Mouse (Mus musculus): ENCODE measurements around the gene Lbhd1. TPM values are rescaled to one million over a fixed set of nuclear protein-coding genes. Genes with fewer than 3 reads are reported as not detected.
A peak's percentile ranks its signal among the peaks of the same experiment; 100 is the strongest.

Gene Lbhd1
- polyA plus RNA-seq, 2 experiments, result 6.0 to 70.0 TPM

GRCm38 (mm10) chr19:8941136-8941514 is 57.6 kb downstream of the Lbhd1 start:
- Histone ChIP-seq H3K27ac (replicated peaks; ENCODE audit: low read depth, low read length) (peak overlapping the region; percentile 94), H3K4me1 (ENCODE audit: control insufficient read depth, insufficient read depth, low read length) (peaks cover 21% of the 10 kb centered on the region), H3K9ac (ENCODE audit: low read depth, low read length, severe bottlenecking) (peak overlapping the region; percentile 97), H3K27me3 (ENCODE audit: control insufficient read depth, insufficient read depth, low read length) (no peaks in the 10 kb centered on the region), H3K4me3 (replicated peaks; ENCODE audit: low read length) (peak overlapping the region; percentile 91), H3K36me3 (ENCODE audit: control insufficient read depth, insufficient read depth, low read length) (peaks cover 63% of the 10 kb centered on the region), H3K4me2 (replicated peaks; ENCODE audit: low read depth, low read length, severe bottlenecking) (peak overlapping the region; percentile 61), H3K9me3 (ENCODE audit: control insufficient read depth, low read length) (no peaks in the 10 kb centered on the region)
- DNase-seq (ENCODE audit: low spot score) (no peak), ATAC-seq (ENCODE audit: low FRiP score, low read depth) (no peak)
- no peak for TF ChIP-seq POLR2A (IDR thresholded peaks at IDR 0.05; ENCODE audit: borderline replicate concordance, extremely low read depth, insufficient read depth, insufficient read length)
- 32% methylated on average over 10 of the region's 10 CpGs for WGBS

DNA sequence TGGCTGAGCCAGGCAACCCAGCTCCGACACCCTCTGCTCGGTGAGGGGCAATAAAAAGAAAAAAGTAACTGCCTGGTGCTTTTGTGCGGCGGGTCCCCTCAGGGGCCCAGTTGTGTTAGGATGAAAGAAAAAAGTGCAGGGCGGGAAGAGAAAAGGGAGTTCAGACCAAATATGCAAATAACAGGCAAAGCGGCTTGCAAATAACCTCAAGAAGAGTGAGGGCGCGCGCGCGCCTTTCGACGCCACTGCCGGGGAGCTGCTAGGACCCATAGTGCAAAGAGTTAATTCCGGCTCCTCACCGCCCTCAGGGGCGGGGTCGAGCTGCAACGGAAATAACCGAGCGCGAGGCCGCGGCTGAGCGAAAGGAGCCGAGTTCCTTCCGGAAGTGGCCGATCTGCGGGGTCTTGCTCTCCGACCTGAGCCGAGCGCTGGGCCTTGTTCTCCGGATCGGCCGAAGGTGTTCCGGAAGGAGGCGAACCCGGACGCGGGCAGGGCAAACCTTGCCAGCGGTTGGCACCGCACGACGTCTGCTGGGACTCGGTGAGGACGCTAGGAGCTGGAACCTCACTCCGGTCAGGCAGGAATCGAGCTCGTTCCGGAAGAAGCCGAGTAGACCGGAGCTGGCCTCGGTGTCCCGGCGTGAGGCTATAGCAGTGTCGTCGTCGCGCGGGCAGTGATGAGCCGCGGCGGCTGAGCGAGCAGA is 58.1 kb downstream of the Lbhd1 start, which contains the start of gene Mta2:
Gene Mta2 (plus strand): TSS at position 361 of the 703 bp plus-strand sequence.
- peak; percentile 81; the same call in 1 of the 2 replicates for TF ChIP-seq POLR2A (IDR thresholded peaks at IDR 0.05; ENCODE audit: borderline replicate concordance, extremely low read depth, insufficient read depth, insufficient read length)

More for the DNA sequence above, 58.1 kb downstream of the Lbhd1 start, which contains the start of gene Mta2:
- Histone ChIP-seq H3K27me3 (ENCODE audit: control insufficient read depth, insufficient read depth, low read length) (no peaks in the 10 kb centered on the region), H3K4me1 (ENCODE audit: control insufficient read depth, insufficient read depth, low read length) (peaks cover 21% of the 10 kb centered on the region), H3K4me2 (replicated peaks; ENCODE audit: low read depth, low read length, severe bottlenecking) (peak within 1 kb of the TSS; percentile 61), H3K36me3 (ENCODE audit: control insufficient read depth, insufficient read depth, low read length) (peaks cover 62% of the 10 kb centered on the region), H3K27ac (replicated peaks; ENCODE audit: low read depth, low read length) (peak within 1 kb of the TSS; percentile 94), H3K9me3 (ENCODE audit: control insufficient read depth, low read length) (no peaks in the 10 kb centered on the region), H3K9ac (ENCODE audit: low read depth, low read length, severe bottlenecking) (peak within 1 kb of the TSS; percentile 97), H3K4me3 (replicated peaks; ENCODE audit: low read length) (peak within 1 kb of the TSS; percentile 91)
- 2% methylated on average over 64 of the region's 64 CpGs for WGBS
- ATAC-seq (ENCODE audit: low FRiP score, low read depth), result peak; percentile 93
- DNase-seq (ENCODE audit: low spot score), result peak; percentile 97

Small RNA genes within 50 kb of the gene (microRNA-seq; reads per million reads assigned to microRNA genes)
- not detected for gene Mir5136

Other genes starting within 250 kb of the Lbhd1 start
Only the 30 nearest of the 32 such genes appear.
- gene Slc3a2, start 160.4 kb upstream of the Lbhd1 start, polyA plus RNA-seq (2012; rRNA removed), result 111 and 123 TPM in 2 replicates
- 101 and 109 TPM in 2 replicates for gene Slc3a2, start 160.4 kb upstream of the Lbhd1 start, polyA plus RNA-seq (2014; fragmentation: Nextera tagmentation; extraction: Ambion mirVana)
- gene Wdr74, start 147.9 kb upstream of the Lbhd1 start, polyA plus RNA-seq (2012; rRNA removed), result 66.4 and 66.6 TPM in 2 replicates
- gene Wdr74, start 147.9 kb upstream of the Lbhd1 start, polyA plus RNA-seq (2014; fragmentation: Nextera tagmentation; extraction: Ambion mirVana), result 85.5 and 87.2 TPM in 2 replicates
- 1.6 and 3.2 TPM in 2 replicates for gene 1700092M07Rik, start 143.0 kb upstream of the Lbhd1 start, polyA plus RNA-seq (2012; rRNA removed)
- gene 1700092M07Rik, start 143.0 kb upstream of the Lbhd1 start, polyA plus RNA-seq (2014; fragmentation: Nextera tagmentation; extraction: Ambion mirVana), result 1.6 and 2.1 TPM in 2 replicates
- 188 and 197 TPM in 2 replicates for gene Stx5a, start 142.3 kb upstream of the Lbhd1 start, polyA plus RNA-seq (2012; rRNA removed)
- gene Stx5a, start 142.3 kb upstream of the Lbhd1 start, polyA plus RNA-seq (2014; fragmentation: Nextera tagmentation; extraction: Ambion mirVana), result 161 and 174 TPM in 2 replicates
- gene Nxf1, start 126.7 kb upstream of the Lbhd1 start, polyA plus RNA-seq (2012; rRNA removed), result 263 and 265 TPM in 2 replicates
- gene Nxf1, start 126.7 kb upstream of the Lbhd1 start, polyA plus RNA-seq (2014; fragmentation: Nextera tagmentation; extraction: Ambion mirVana), result 168 and 187 TPM in 2 replicates
- 192 and 275 TPM in 2 replicates for gene Tmem223, start 112.7 kb upstream of the Lbhd1 start, polyA plus RNA-seq (2012; rRNA removed)
- 177 and 220 TPM in 2 replicates for gene Tmem223, start 112.7 kb upstream of the Lbhd1 start, polyA plus RNA-seq (2014; fragmentation: Nextera tagmentation; extraction: Ambion mirVana)
- gene Tmem179b, start 109.3 kb upstream of the Lbhd1 start, polyA plus RNA-seq (2012; rRNA removed), result 63.5 and 97.1 TPM in 2 replicates
- 83.6 and 84.2 TPM in 2 replicates for gene Tmem179b, start 109.3 kb upstream of the Lbhd1 start, polyA plus RNA-seq (2014; fragmentation: Nextera tagmentation; extraction: Ambion mirVana)
- 22.4 and 29.1 TPM in 2 replicates for gene Taf6l, start 97.3 kb upstream of the Lbhd1 start, polyA plus RNA-seq (2012; rRNA removed)
- gene Taf6l, start 97.3 kb upstream of the Lbhd1 start, polyA plus RNA-seq (2014; fragmentation: Nextera tagmentation; extraction: Ambion mirVana), result 21.3 and 21.8 TPM in 2 replicates
- 135 and 140 TPM in 2 replicates for gene Polr2g, start 85.2 kb upstream of the Lbhd1 start, polyA plus RNA-seq (2012; rRNA removed)
- gene Polr2g, start 85.2 kb upstream of the Lbhd1 start, polyA plus RNA-seq (2014; fragmentation: Nextera tagmentation; extraction: Ambion mirVana), result 153 and 165 TPM in 2 replicates
- gene Zbtb3, start 81.2 kb upstream of the Lbhd1 start, polyA plus RNA-seq (2012; rRNA removed), result 3.5 and 3.9 TPM in 2 replicates
- 5.3 and 5.6 TPM in 2 replicates for gene Zbtb3, start 81.2 kb upstream of the Lbhd1 start, polyA plus RNA-seq (2014; fragmentation: Nextera tagmentation; extraction: Ambion mirVana)
- 48.3 and 54.3 TPM in 2 replicates for gene Ttc9c, start 64.4 kb upstream of the Lbhd1 start, polyA plus RNA-seq (2012; rRNA removed)
- gene Ttc9c, start 64.4 kb upstream of the Lbhd1 start, polyA plus RNA-seq (2014; fragmentation: Nextera tagmentation; extraction: Ambion mirVana), result 41.8 and 48.5 TPM in 2 replicates
- 59.4 and 88.6 TPM in 2 replicates for gene Hnrnpul2, start 63.7 kb upstream of the Lbhd1 start, polyA plus RNA-seq (2012; rRNA removed)
- 9.5 and 9.6 TPM in 2 replicates for gene Hnrnpul2, start 63.7 kb upstream of the Lbhd1 start, polyA plus RNA-seq (2014; fragmentation: Nextera tagmentation; extraction: Ambion mirVana)
- 0.51 and 3.0 TPM in 2 replicates for gene AC129217.1, start 54.0 kb upstream of the Lbhd1 start, polyA plus RNA-seq (2012; rRNA removed)
- gene AC129217.1, start 54.0 kb upstream of the Lbhd1 start, polyA plus RNA-seq (2014; fragmentation: Nextera tagmentation; extraction: Ambion mirVana), result not detected in 2 replicates
- gene Bscl2, start 46.3 kb upstream of the Lbhd1 start, polyA plus RNA-seq (2012; rRNA removed), result 48.2 and 63.5 TPM in 2 replicates
- 50.2 and 51.3 TPM in 2 replicates for gene Bscl2, start 46.3 kb upstream of the Lbhd1 start, polyA plus RNA-seq (2014; fragmentation: Nextera tagmentation; extraction: Ambion mirVana)
- gene Gng3, start 44.5 kb upstream of the Lbhd1 start, polyA plus RNA-seq (2012; rRNA removed), result 2.2 and 2.5 TPM in 2 replicates
- gene Gng3, start 44.5 kb upstream of the Lbhd1 start, polyA plus RNA-seq (2014; fragmentation: Nextera tagmentation; extraction: Ambion mirVana), result 4.2 and 5.0 TPM in 2 replicates
- 1.9 and 2.1 TPM in 2 replicates for gene Lrrn4cl, start 33.0 kb upstream of the Lbhd1 start, polyA plus RNA-seq (2012; rRNA removed)
- gene Lrrn4cl, start 33.0 kb upstream of the Lbhd1 start, polyA plus RNA-seq (2014; fragmentation: Nextera tagmentation; extraction: Ambion mirVana), result 0.70 and 1.6 TPM in 2 replicates
- 84.2 and 127 TPM in 2 replicates for gene Ubxn1, start 12.2 kb upstream of the Lbhd1 start, polyA plus RNA-seq (2012; rRNA removed)
- 154 and 166 TPM in 2 replicates for gene Ubxn1, start 12.2 kb upstream of the Lbhd1 start, polyA plus RNA-seq (2014; fragmentation: Nextera tagmentation; extraction: Ambion mirVana)
- gene Uqcc3, start 2.8 kb upstream of the Lbhd1 start, polyA plus RNA-seq (2012; rRNA removed), result 33.9 and 51.3 TPM in 2 replicates
- 65.9 and 70.1 TPM in 2 replicates for gene Uqcc3, start 2.8 kb upstream of the Lbhd1 start, polyA plus RNA-seq (2014; fragmentation: Nextera tagmentation; extraction: Ambion mirVana)
- gene Gm49403, start 198 bp downstream of the Lbhd1 start, polyA plus RNA-seq (2012; rRNA removed), result not detected in 2 replicates
- not detected in 2 replicates for gene Gm49403, start 198 bp downstream of the Lbhd1 start, polyA plus RNA-seq (2014; fragmentation: Nextera tagmentation; extraction: Ambion mirVana)
- 50.1 and 92.1 TPM in 2 replicates for gene 1810009A15Rik, start 5.1 kb downstream of the Lbhd1 start, polyA plus RNA-seq (2012; rRNA removed)
- gene 1810009A15Rik, start 5.1 kb downstream of the Lbhd1 start, polyA plus RNA-seq (2014; fragmentation: Nextera tagmentation; extraction: Ambion mirVana), result 80.2 and 87.6 TPM in 2 replicates
- 0.38 TPM in 1 of 2 replicates, not detected in the other for gene Gm49416, start 5.2 kb downstream of the Lbhd1 start, polyA plus RNA-seq (2012; rRNA removed)
- 0.50 TPM in 1 of 2 replicates, not detected in the other for gene Gm49416, start 5.2 kb downstream of the Lbhd1 start, polyA plus RNA-seq (2014; fragmentation: Nextera tagmentation; extraction: Ambion mirVana)
- 34.5 and 46.5 TPM in 2 replicates for gene Ints5, start 9.3 kb downstream of the Lbhd1 start, polyA plus RNA-seq (2012; rRNA removed)
- gene Ints5, start 9.3 kb downstream of the Lbhd1 start, polyA plus RNA-seq (2014; fragmentation: Nextera tagmentation; extraction: Ambion mirVana), result 33.4 and 36.6 TPM in 2 replicates
- gene Ganab, start 14.3 kb downstream of the Lbhd1 start, polyA plus RNA-seq (2012; rRNA removed), result 212 and 265 TPM in 2 replicates
- gene Ganab, start 14.3 kb downstream of the Lbhd1 start, polyA plus RNA-seq (2014; fragmentation: Nextera tagmentation; extraction: Ambion mirVana), result 91.7 and 99.6 TPM in 2 replicates
- 116 and 142 TPM in 2 replicates for gene B3gat3, start 36.6 kb downstream of the Lbhd1 start, polyA plus RNA-seq (2012; rRNA removed)
- 39.7 and 43.0 TPM in 2 replicates for gene B3gat3, start 36.6 kb downstream of the Lbhd1 start, polyA plus RNA-seq (2014; fragmentation: Nextera tagmentation; extraction: Ambion mirVana)
- gene Rom1, start 45.6 kb downstream of the Lbhd1 start, polyA plus RNA-seq (2012; rRNA removed), result 5.2 and 7.1 TPM in 2 replicates
- gene Rom1, start 45.6 kb downstream of the Lbhd1 start, polyA plus RNA-seq (2014; fragmentation: Nextera tagmentation; extraction: Ambion mirVana), result 2.0 and 2.4 TPM in 2 replicates
- gene Eml3, start 45.8 kb downstream of the Lbhd1 start, polyA plus RNA-seq (2012; rRNA removed), result 62.1 and 74.9 TPM in 2 replicates
- 21.5 and 25.2 TPM in 2 replicates for gene Eml3, start 45.8 kb downstream of the Lbhd1 start, polyA plus RNA-seq (2014; fragmentation: Nextera tagmentation; extraction: Ambion mirVana)
- 63.4 and 76.5 TPM in 2 replicates for gene Mta2, start 58.1 kb downstream of the Lbhd1 start, polyA plus RNA-seq (2012; rRNA removed)
- gene Mta2, start 58.1 kb downstream of the Lbhd1 start, polyA plus RNA-seq (2014; fragmentation: Nextera tagmentation; extraction: Ambion mirVana), result 43.8 and 47.2 TPM in 2 replicates
- 28.6 and 33.6 TPM in 2 replicates for gene Tut1, start 70.1 kb downstream of the Lbhd1 start, polyA plus RNA-seq (2012; rRNA removed)
- gene Tut1, start 70.1 kb downstream of the Lbhd1 start, polyA plus RNA-seq (2014; fragmentation: Nextera tagmentation; extraction: Ambion mirVana), result 27.6 and 29.2 TPM in 2 replicates
- 530 and 577 TPM in 2 replicates for gene Eef1g, start 83.3 kb downstream of the Lbhd1 start, polyA plus RNA-seq (2012; rRNA removed)
- gene Eef1g, start 83.3 kb downstream of the Lbhd1 start, polyA plus RNA-seq (2014; fragmentation: Nextera tagmentation; extraction: Ambion mirVana), result 499 and 500 TPM in 2 replicates
- gene Ahnak, start 105.6 kb downstream of the Lbhd1 start, polyA plus RNA-seq (2012; rRNA removed), result 21.6 and 31.4 TPM in 2 replicates
- 61.5 and 61.6 TPM in 2 replicates for gene Ahnak, start 105.6 kb downstream of the Lbhd1 start, polyA plus RNA-seq (2014; fragmentation: Nextera tagmentation; extraction: Ambion mirVana)

Data from limb, embryonic 14.5 days (tissue).